Mouse (Mus musculus): ENCODE measurements around the gene Asic2. TPM values are rescaled to one million over a fixed set of nuclear protein-coding genes. Genes with fewer than 3 reads are reported as not detected.

Asic2 gene
- total RNA-seq, 2 experiments from 2014 or later: not detected

- no peak for ATAC-seq (ENCODE audit: poor library complexity, severe bottlenecking)
These were observed 2.3 kb downstream of the Asic2 start for GRCm38 (mm10) chr11:81965653-81966625.

GRCm38 (mm10) chr11:81964561-81964960 lies 3.7 kb downstream of the Asic2 start:
- no peak for ATAC-seq (ENCODE audit: poor library complexity, severe bottlenecking)

- ATAC-seq (ENCODE audit: poor library complexity, severe bottlenecking): peak; percentile 93
These were observed 13.9 kb downstream of the Asic2 start for GRCm38 (mm10) chr11:81954398-81954797.

- ATAC-seq (ENCODE audit: poor library complexity, severe bottlenecking): no peak
These were observed 20.2 kb downstream of the Asic2 start for GRCm38 (mm10) chr11:81948021-81948420.

GRCm38 (mm10) chr11:81942167-81942566 lies 26.1 kb downstream of the Asic2 start:
- ATAC-seq (ENCODE audit: poor library complexity, severe bottlenecking): no peak

- peak; percentile 35; the same call in 1 of the 2 replicates for ATAC-seq (ENCODE audit: poor library complexity, severe bottlenecking)
These were observed 27.3 kb downstream of the Asic2 start for GRCm38 (mm10) chr11:81940988-81941387.

GRCm38 (mm10) chr11:81937516-81937915 lies 30.7 kb downstream of the Asic2 start:
- ATAC-seq (ENCODE audit: poor library complexity, severe bottlenecking): no peak

- ATAC-seq (ENCODE audit: poor library complexity, severe bottlenecking): no peak
These were observed 41.9 kb downstream of the Asic2 start for GRCm38 (mm10) chr11:81926393-81926792.

- no peak for ATAC-seq (ENCODE audit: poor library complexity, severe bottlenecking)
These were observed 44.6 kb downstream of the Asic2 start for GRCm38 (mm10) chr11:81923626-81924025.

- ATAC-seq (ENCODE audit: poor library complexity, severe bottlenecking): no peak
These were observed 45.2 kb downstream of the Asic2 start for GRCm38 (mm10) chr11:81923096-81923495.

GRCm38 (mm10) chr11:81915501-81915900 lies 52.8 kb downstream of the Asic2 start:
- no peak for ATAC-seq (ENCODE audit: poor library complexity, severe bottlenecking)

GRCm38 (mm10) chr11:81913071-81913470 lies 55.2 kb downstream of the Asic2 start:
- ATAC-seq (ENCODE audit: poor library complexity, severe bottlenecking): 0 out of 2 replicates have a peak, but pooled peaks have one; percentile 21

GRCm38 (mm10) chr11:81909397-81909894 lies 58.8 kb downstream of the Asic2 start:
- ATAC-seq (ENCODE audit: poor library complexity, severe bottlenecking): no peak

- ATAC-seq (ENCODE audit: poor library complexity, severe bottlenecking): no peak
These were observed 59.5 kb downstream of the Asic2 start for GRCm38 (mm10) chr11:81908760-81909159.

- no peak for ATAC-seq (ENCODE audit: poor library complexity, severe bottlenecking)
These were observed 65.9 kb downstream of the Asic2 start for GRCm38 (mm10) chr11:81902318-81902717.

- ATAC-seq (ENCODE audit: poor library complexity, severe bottlenecking): no peak
These were observed 70.5 kb downstream of the Asic2 start for GRCm38 (mm10) chr11:81897547-81898354.

- no peak for ATAC-seq (ENCODE audit: poor library complexity, severe bottlenecking)
These were observed 71.7 kb downstream of the Asic2 start for GRCm38 (mm10) chr11:81896511-81896910.

GRCm38 (mm10) chr11:81871506-81872213 lies 96.6 kb downstream of the Asic2 start:
- ATAC-seq (ENCODE audit: poor library complexity, severe bottlenecking): no peak

GRCm38 (mm10) chr11:81865661-81866382 lies 102.4 kb downstream of the Asic2 start:
- no peak for ATAC-seq (ENCODE audit: poor library complexity, severe bottlenecking)
